In genomic region chr4:150003021-150003580, GRCm38 (mm10) we compare ENCODE assay signal across 9 mouse cellular contexts. TPM values are rescaled to one million over a fixed set of nuclear protein-coding genes. Genes with fewer than 3 reads are reported as not detected.
DNase-seq lines count a peak whose midpoint lies in the region; ATAC-seq lines count a peak whose summit lies in the region.
"Had no signal": no experiment of that assay in that cellular context is flagged by ENCODE, and none has a peak within 500 bp of the region (broad histone marks: within the 10 kb centered on the region; RNA-seq: fewer than 3 reads in every experiment).

No protein-coding gene starts in this region.

- no peak overlapping the region for H3K9ac ChIP-seq in heart, embryonic 11.5 days (ENCODE audit: low read depth, low read length)

- peak; percentile 62 to 65 for DNase-seq in heart, adult 18-20 months
- peak; percentile 67 for DNase-seq in gastrocnemius, postnatal 14 days
- peak; percentile 74 to 89 for DNase-seq in kidney, postnatal 25 days
- DNase-seq in lung, postnatal 36 days, result peak; percentile 87
- no peak for DNase-seq in cerebellum, adult 11 months
- no peak for DNase-seq in natural killer cell, adult 2 months (ENCODE audit: low spot score in 2 of 2)

- H3K4me2 ChIP-seq in heart, embryonic 11.5 days, result no peak overlapping the region
- H3K4me2 ChIP-seq: midbrain, embryonic 11.5 days had no signal

- H3K4me1 ChIP-seq in heart, embryonic 11.5 days (ENCODE audit: control insufficient read depth, insufficient read depth, low read length), result peaks cover 28% of the 10 kb centered on the region

- intact Hi-C loops in gastrocnemius, postnatal 14 days (cut with DNase I; ENCODE audit: low total_unique reads), result no loop called here

- no peaks in the 10 kb centered on the region for H3K27me3 ChIP-seq in heart, embryonic 11.5 days (ENCODE audit: control insufficient read depth, insufficient read depth, low read length)

- no peaks in the 10 kb centered on the region; the same call in 1 of the 2 replicates for H3K9me3 ChIP-seq in heart, embryonic 11.5 days (replicated peaks; ENCODE audit: control insufficient read depth, low read length)

- H3K27ac ChIP-seq in heart, embryonic 11.5 days (ENCODE audit: low read depth, low read length), result no peak overlapping the region

- no peaks in the 10 kb centered on the region for H3K36me3 ChIP-seq in heart, embryonic 11.5 days (ENCODE audit: control insufficient read depth, insufficient read depth, low read length)

- no peak overlapping the region for H3K4me3 ChIP-seq in heart, embryonic 11.5 days (ENCODE audit: low read depth, low read length)

- WGBS in heart, embryonic 11.5 days (ENCODE audit: insufficient replicate concordance), result 53% methylated on average over 7 of the region's 7 CpGs

- no peak for ATAC-seq in heart, embryonic 11.5 days (replicated peaks; ENCODE audit: insufficient number of reproducible peaks, low FRiP score, low TSS enrichment)
- ATAC-seq in cerebellum, adult (ENCODE audit: insufficient number of reproducible peaks, low FRiP score, low TSS enrichment), result no peak

RNA-seq across cellular contexts. Expression of gene H6pd, which starts 5.7 kb away (rescaled TPM):
- 10 to 100 TPM; 35.4 to 48.7 TPM for total RNA-seq in heart, adult 18-20 months (2021)
- polyA plus RNA-seq in heart, embryonic 11.5 days (2014; fragmentation: Nextera tagmentation; extraction: Ambion mirVana), result 4.8 and 6.2 TPM in 2 replicates
- 10 to 100 TPM; 48.5 to 62.8 TPM for total RNA-seq in gastrocnemius, postnatal 14 days (2021)

RNA-seq across cellular contexts. Expression of gene Spsb1, which starts 48.3 kb away (rescaled TPM):
- total RNA-seq in heart, adult 18-20 months (2021), result 10 to 100 TPM; 34.1 to 41.4 TPM
- 4.7 and 5.6 TPM in 2 replicates for polyA plus RNA-seq in heart, embryonic 11.5 days (2014; fragmentation: Nextera tagmentation; extraction: Ambion mirVana)
- total RNA-seq in gastrocnemius, postnatal 14 days (2021), result 10 to 100 TPM; 12.9 to 20.1 TPM

Comparison
In these comparisons a context has a peak if more than half of its experiments do, and no peak if none do; other contexts are left out.
1. DNase-seq: peak in heart, adult 18-20 months (2 of 2), gastrocnemius, postnatal 14 days (single experiment), kidney, postnatal 25 days (2 of 2) and lung, postnatal 36 days (single experiment); none in cerebellum, adult 11 months (single experiment) and natural killer cell, adult 2 months (0 of 2).